Mouse (Mus musculus) 3134 (cell line): ENCODE measurements at regions not wholly inside any gene's neighbourhood (a gene's known extent, or its start where the extent isn't known, plus 50 kb on each side); places are given as distances from the start of the nearest gene placed in this dataset.

Experiments
- DNase-seq: peaks from one replicate; pipeline ENCODE4 v3.0.0-alpha.2; 2011; ENCODE audit warnings: low spot score; ENCODE audit not compliant: insufficient read length; ENCODE audit errors: extremely low read depth

DNA sequence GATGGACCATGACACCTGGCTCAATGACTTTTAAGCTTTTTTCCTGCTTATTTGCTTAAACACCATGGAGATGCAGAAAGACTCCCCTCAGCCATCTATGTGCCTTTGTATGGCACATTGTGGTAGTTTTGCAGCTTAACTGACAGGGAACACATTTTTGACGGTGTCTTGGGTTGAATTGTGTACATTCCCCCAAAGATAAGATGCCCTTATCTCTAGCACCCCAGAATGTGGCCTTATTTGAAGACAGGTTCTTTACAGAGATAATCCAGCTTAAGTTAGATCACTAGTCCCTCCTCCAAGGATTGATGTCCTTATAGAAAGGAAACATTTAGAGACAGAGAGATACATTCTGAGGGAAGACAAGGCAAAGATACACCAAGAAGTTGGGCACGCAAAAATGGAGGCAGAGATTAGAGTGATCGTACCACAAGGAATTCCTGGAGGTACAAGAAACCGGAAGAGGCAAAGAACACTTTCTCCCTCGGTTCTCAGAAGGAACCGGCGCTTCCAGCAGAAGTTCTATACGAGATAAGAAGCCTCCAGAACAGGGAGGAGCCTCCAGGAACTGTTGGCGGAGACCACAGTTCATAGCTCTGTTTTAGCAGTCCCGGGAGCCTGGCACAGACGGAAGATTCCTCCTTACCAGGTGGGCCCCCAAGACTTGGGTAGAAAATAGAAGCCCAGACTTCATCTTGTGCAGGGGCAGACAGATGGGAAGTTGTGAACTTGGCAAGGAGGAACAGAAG lies 58.8 kb upstream of the Acsl1 start:
- no peak for DNase-seq

DNA sequence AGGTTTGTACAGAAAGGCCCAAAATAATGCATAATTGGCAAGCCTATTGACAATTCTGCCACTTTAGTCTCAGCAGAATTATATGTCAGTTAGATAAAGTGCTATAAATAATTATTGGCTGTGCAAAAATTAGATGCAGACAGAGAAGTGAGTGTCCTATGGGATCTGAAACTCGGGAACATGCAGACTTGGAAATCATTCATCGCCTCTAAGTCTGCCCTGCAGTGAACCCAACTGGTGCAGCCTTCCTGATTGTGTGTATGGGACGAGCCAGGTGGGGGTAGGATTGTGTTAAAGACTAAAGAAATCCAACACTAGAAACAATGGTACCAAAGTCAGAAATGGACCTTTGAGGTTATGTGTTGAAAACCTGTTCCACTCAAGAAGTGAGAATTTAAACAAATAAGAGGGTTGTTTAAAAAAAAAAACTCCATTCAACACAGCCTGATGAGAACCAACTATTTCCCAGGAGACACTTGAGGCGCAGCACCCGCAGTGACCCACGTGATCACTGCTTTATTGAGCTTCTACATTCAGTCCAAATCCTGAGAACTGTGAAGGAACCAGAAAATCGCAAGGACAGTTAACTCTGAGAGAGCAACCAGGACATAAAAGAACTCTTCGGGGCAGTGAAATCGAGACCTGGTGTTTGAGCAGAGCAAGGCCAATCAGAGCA lies 57.4 kb upstream of the Acsl1 start:
- no peak for DNase-seq

DNA sequence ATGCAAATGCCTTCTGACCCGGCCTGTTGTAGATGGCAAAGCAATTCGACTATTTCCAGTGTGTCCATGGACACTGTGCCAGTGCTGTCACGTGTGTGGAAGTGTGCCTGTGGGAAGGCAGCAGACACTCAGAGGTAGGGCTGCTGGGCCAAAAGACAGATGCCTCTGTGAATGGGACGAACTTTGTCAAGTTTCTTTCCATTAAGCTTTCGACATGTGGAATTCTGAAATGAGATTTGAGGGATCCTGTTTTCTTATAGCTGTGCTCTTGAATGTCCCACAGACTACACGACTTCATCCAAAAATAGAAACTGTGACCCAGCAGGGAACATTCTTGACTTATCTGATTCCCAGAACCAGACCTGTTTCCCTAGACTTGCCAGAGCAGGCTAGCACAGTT lies 56.0 kb upstream of the Acsl1 start:
- no peak for DNase-seq

DNA sequence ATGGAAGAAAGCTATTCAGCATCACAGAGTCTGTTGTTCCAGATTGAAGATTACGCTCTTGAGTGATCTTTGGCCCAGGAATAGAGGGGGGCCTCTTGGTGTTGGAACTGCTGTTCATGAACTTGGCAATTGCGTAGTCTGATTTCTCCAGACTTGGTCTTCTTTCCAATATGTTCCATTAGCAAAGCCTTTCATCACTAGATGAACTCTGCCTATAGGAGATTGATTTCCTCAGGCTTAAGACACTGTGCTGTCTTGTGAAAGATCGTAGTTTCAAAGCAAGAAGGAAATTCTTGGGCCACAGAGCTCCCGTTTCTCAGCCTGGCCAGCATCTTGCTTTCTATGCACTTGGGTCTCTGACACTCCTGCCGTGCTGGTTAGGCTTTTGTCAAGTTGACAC lies 51.4 kb upstream of the Acsl1 start:
- no peak for DNase-seq

DNA sequence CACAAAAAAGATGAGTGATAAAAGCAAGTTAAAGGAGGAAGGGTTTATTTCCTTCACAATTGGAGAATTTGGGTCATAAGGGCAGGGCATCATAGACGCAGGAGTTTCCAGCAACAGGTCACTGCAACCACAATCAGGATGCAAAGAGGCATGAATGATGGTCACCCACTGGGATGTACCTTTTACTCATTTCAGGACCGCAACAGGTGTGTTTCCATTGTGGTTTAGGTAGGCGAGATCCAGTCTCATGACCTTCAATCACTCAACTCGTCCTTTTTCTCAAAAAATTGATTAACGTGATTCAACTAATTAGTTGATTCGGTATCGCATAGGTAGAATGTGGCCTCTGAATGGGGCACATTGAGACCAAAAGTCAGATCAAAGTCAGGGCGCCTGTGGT lies 50.4 kb upstream of the Acsl1 start:
- DNase-seq: no peak
